Mouse (Mus musculus) megakaryocyte-erythroid progenitor cell, adult 5-6 weeks (primary cell): ENCODE data around the gene Xrcc5. TPM values are rescaled to one million over a fixed set of nuclear protein-coding genes. Genes with fewer than 3 reads are reported as not detected.

Source experiments
- ATAC-seq: replicated peaks from 2 replicates; pipeline ENCODE4 v1.8.0; 2016; ENCODE audit warnings: mild to moderate bottlenecking, inconsistent platforms; ENCODE audit not compliant: severe bottlenecking, poor library complexity, low FRiP score, low TSS enrichment
- total RNA-seq, 2 experiments: library from RNA; stranded (forward) in 1 of 2; stranded (reverse) in 1 of 2; fragments of 200-1000, 215-1000 nt in 1 of 2; fragments of >200 nt in 1 of 2; fragmentation: Nextera tagmentation in 1 of 2; gene quantifications; 2 replicates each; pipeline ENCODE4 v1.2.3; 2014 to 2017

The Xrcc5 gene
- total RNA-seq, 2 experiments from 2014 or later, result 39.9 to 72.9 TPM

GRCm38 (mm10) chr1:72378151-72378550 lies 70.9 kb downstream of the Xrcc5 start:
- no peak for ATAC-seq

- no peak for ATAC-seq
These were observed 72.6 kb downstream of the Xrcc5 start for GRCm38 (mm10) chr1:72379752-72380353.

GRCm38 (mm10) chr1:72380544-72380943 lies 73.3 kb downstream of the Xrcc5 start:
- no peak for ATAC-seq

- ATAC-seq, result no peak
These were observed 75.8 kb downstream of the Xrcc5 start for GRCm38 (mm10) chr1:72383056-72383455.

GRCm38 (mm10) chr1:72383651-72384050 lies 76.4 kb downstream of the Xrcc5 start:
- no peak for ATAC-seq

- ATAC-seq, result no peak
These were observed 83.2 kb downstream of the Xrcc5 start for GRCm38 (mm10) chr1:72390420-72390819.

DNA sequence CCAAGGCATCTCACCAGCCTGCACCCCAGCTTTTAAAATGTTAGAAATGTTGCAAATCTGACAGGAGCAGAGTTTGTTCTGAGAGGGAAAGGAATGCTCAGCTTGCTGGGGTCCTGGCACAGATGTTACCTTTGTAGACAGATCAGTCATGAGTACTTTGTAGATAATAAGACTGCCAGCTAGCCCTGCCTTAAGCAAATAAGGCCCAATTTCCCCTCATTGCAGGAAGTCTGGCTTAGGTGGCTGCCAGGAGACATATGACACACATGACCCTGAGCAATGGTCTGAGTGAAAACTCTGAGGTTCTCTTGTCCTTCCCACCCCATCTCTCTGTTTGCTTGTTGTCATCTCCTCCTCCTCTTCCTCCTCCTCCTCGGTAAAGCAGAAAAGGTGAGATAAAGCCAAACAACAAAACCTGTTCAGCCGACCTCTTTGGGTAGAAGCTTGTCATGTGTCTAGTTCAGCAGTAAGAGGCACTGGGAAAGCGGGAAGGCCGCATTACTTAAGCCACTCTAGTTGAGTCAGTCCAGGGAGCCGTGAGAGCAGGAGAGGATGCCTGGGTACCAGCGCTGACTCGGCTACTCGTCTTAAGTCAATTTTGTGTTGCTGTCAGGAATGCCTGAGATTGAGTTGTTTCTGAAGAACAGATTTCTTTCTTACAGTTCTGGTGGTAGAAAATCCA lies 92.6 kb downstream of the Xrcc5 start:
- ATAC-seq, result no peak

DNA sequence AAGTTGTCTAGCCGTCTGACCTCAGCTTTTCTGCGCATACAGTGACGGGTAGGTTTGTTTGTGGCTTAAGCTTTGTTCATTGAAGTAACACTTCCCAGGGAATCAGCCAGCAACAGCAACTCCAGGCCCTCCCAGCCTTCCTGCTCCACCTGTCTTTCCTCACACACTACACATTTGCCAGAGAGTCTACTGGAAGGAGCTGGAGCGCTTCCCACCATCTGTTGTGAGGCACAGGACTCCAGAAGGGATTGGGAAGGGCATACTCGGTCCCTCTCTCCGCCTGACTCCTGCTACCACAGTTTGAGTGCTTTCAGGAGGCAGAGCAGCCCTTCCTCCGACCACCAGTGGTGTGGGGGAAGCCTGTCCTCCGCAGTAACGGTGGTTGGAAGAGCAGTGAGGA lies 93.4 kb downstream of the Xrcc5 start:
- ATAC-seq, result no peak

DNA sequence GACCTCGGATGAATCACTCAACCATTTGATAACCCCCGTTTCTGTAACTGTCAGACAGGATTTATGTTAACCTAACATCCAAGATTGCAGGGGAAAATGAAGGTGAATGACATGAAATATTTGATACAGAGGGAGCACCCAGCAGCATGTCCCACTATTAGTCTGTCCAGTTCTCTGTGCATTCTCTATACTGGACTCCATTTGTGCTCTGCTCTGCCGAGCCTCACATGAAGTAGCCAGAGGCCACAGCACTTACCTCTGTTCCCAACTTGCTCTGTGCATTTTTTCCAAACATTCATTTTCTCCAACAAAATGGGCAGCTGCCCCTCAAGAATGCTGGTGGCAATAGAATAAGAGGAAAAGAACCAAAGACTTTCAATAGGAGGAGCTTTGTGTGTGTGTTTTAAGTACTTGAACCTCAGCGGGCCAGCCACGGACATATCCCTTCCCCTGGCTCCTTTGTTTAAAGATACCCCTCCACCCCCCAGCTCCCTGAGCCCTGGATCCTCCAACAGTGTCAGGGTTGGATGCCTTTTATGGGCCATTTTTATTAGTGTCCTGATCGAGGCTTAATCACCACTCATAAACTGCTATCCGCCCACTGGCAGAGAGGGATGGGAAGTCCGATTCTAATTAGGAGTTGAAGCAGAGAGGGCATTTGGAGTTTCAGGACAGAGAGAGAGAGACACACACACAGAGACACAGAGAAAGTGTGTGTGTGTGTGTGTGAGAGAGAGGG lies 94.3 kb downstream of the Xrcc5 start:
- no peak for ATAC-seq

DNA sequence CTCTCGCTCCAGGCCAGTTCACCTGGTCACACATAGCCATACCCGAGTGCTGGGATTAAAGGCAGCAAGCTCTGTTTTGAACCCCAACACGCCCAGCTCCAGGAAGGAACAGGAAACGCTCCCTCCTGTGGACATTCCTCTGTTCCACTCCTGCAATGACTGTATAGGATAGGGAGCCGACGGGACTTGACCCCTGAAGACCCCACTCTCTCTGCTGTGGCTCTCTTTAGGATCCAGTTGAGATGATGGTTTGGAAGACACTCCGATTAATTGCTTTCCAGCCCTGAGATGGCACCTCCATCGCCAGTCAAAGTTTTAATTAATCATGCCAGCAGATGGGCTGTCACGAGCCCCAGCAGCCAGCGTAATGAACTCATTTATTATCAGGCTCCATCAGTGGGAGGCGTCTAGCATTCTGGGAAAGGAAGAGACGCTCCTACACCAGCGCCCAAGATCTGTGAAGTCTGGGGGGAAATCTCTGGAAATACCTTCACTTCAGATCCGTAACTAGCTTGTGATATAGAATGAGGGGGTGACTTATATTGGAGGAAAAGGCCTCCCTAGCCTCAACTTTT lies 99.4 kb downstream of the Xrcc5 start:
- ATAC-seq, result no peak

- ATAC-seq, result no peak
These were observed 102.7 kb downstream of the Xrcc5 start for GRCm38 (mm10) chr1:72409936-72410335.

GRCm38 (mm10) chr1:72411108-72411507 lies 103.9 kb downstream of the Xrcc5 start:
- ATAC-seq, result no peak

GRCm38 (mm10) chr1:72413205-72413604 lies 106.0 kb downstream of the Xrcc5 start:
- ATAC-seq, result no peak

- ATAC-seq, result no peak
These were observed 106.9 kb downstream of the Xrcc5 start for GRCm38 (mm10) chr1:72414133-72414532.

DNA sequence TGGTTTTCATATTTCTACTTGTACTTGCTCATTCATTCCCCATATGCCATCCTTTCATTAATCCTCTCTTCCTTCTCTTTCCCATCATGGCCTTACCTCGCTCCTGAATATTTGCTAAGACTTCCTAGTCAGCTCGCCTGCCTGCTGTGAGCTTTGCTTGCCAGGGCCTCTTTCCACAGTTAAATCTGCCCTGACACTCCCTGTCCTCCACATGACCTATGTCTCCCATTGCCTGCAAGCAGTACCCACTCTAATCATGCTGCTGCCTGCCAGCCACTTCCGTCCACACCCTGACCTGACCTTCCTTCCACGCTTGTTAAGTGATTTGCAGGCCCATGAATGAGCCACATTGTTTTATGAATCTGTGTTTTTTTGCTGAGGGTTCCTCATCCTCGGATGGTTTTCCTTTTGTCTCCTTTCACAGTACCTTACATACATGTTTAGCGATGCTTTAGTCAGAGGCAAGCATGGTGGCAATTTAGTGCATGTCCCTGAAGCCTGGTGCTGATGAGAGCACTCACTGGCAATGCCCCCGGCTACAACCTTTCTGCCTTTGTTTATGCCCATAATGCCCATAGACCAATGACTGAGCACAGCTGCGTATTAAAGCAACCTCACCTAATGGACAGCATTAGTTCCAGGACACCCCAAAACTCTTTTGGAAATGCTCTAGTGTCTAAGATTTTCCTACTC lies 107.5 kb downstream of the Xrcc5 start:
- no peak for ATAC-seq

DNA sequence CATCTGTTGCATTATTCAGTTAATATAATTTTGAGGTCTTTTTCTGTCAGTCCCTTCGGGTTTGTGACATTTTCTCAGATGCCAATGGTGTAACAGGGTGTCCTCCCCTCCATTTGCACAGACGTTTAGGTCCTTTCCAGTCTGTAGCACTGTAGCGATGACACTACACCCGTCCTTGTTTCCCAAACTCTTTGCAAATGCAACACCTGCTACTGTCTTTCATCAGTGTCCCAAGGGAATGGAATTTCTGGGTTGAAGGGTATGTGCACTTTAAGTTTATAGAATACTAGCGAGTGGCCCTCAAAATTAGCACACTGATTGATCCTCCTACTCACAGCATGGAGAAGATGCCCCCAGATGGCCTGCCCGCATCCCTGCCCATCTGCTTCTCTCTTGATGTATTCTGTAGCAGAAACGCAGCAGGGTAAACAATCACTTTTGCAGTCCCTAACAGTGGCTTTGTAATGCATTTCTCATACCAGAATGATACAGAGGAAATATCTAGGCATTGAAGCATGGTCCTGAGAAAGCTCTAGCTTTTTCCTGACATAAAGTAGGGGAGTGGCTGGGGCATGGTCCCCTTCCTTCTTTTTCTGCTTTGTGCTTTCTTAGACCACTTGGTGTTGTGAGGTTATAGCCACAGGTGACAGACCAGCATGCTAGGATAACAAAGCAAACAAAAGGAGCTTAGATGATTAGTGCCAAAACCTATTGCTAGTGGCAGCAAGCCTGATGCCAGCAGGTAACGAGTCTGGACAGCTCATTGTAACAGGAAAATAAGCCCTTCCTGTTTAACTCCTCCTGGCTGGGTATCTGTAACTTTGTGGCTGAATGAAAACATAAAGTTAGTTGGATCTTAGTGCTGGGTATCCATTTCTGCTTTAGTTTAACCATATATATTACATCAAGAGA lies 111.8 kb downstream of the Xrcc5 start:
- no peak for ATAC-seq

DNA sequence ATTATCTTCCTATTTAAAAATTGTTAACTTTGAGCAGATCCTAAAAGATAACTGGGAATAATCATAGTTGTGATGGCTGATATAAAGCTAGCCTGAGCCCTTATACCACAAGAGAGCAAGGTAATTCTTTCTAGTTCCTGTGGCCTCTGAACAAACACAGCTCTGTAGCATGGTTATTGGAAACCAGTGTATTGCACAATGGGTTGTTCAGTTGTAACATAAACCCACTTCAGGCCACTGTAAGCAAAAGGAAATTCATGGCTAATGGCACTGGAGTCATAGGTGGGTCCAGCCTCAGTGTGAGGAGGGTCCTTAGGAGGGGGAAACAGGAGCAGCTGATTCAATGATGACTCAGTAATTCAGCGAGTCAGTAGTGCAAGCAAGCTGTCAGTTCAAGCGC lies 113.0 kb downstream of the Xrcc5 start:
- no peak for ATAC-seq

DNA sequence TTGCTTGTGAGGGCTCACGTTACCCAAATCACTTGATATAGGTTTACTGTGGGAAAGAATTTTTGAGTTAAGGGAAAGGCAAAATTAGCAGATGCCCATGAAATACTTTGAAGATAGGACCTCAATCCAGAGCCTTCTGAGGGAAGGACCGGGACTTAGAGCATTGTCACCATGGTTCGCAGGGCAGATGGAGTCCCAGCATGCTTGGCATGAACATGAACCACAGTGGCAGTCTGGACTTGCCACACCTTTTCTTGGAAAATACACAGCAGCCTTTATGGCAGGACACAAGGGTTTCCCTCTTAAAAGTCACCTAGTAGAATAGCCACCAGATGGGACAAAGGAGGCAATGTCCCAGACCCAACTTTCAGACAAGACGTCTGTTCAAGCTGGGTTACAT lies 114.9 kb downstream of the Xrcc5 start:
- no peak for ATAC-seq

DNA sequence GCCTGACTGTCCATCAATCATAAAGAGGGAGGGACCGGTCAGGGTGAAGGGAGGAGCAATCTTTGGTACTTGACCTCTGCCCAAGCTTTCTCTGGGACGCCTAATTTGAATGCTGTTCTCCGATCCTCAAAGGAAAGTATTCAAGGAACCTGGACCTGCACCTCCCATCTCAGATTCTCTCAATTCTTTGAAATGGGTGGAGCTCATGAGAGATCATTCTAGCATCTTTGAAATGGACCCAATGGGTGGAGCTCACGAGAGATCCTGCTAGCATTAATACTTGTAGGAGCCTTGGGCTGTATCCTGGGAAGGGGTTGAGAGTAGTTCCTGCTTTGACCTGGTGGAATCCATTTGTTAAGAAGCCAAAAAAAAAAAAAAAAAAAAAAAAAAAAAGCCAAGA lies 119.2 kb downstream of the Xrcc5 start:
- no peak for ATAC-seq
